Mouse (Mus musculus) right cerebral cortex, postnatal 36 days (tissue): Measurements from ENCODE around the gene Tspan9.

Experiments used
- DNase-seq, 2 experiments: peaks; one replicate each; pipeline ENCODE4 v3.0.0; 2022; ENCODE audit warnings: low spot score in 2 of 2, mixed read lengths in 1 of 2

Tspan9 gene

GRCm38 (mm10) chr6:127924750-127925149, 218.6 kb downstream of the Tspan9 start:
- DNase-seq: peak; percentile 31 to 58

GRCm38 (mm10) chr6:127923296-127923695, 220.1 kb downstream of the Tspan9 start:
- no peak for DNase-seq

- DNase-seq: no peak
These were observed 221.4 kb downstream of the Tspan9 start for GRCm38 (mm10) chr6:127921996-127922395.

GRCm38 (mm10) chr6:127920652-127921051, 222.7 kb downstream of the Tspan9 start:
- peak; percentile 63 for DNase-seq

- no peak for DNase-seq
These were observed 223.9 kb downstream of the Tspan9 start for GRCm38 (mm10) chr6:127919491-127919890.

DNA sequence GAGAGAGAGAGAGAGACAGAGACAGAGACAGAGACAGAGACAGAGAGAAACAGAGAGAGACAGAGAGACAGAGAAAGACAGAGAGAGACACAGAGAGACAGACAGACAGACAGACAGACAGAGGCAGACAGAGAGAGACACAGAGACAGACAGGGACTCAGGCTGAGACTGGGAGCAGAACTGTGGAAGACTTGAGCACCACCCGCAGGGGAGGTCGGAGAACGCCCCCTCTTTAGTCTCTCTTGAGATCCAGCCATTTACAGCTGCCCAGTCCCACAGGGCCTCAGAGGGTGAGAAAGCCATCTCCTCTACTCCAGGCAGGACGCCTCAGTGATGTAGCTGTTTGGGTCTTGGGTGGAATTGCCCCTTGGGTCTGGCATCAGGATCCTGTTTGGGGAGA, 225.7 kb downstream of the Tspan9 start:
- no peak for DNase-seq

- DNase-seq: no peak
These were observed 226.4 kb downstream of the Tspan9 start for GRCm38 (mm10) chr6:127916993-127917392.

GRCm38 (mm10) chr6:127912938-127913337, 230.5 kb downstream of the Tspan9 start:
- DNase-seq: no peak

DNA sequence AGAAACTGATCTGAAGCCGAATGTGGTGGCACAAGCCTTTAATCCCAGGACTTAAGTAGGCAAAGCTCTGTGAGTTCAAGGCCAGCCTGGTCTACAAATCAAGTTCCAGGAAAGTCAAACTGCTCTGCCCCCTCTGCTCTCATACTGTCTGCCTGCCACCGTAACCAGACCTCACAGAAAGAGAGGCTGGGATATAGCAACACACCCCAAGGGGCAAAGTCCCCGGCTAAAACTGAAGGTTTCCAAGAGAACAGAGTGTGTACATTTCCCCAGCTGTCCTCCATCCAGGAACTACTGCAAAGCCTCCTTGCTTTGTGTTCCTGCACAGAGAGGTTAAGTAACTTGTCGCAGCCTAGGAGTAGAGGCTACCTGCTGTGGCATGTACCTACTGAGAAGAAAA, 231.7 kb downstream of the Tspan9 start:
- DNase-seq: no peak
